Mouse (Mus musculus): ENCODE measurements around the gene Ezr. TPM values are rescaled to one million over a fixed set of nuclear protein-coding genes. Genes with fewer than 3 reads are reported as not detected.

Ezr gene
- polyA plus RNA-seq, 1 experiment from 2014 or later = 342 TPM

DNA sequence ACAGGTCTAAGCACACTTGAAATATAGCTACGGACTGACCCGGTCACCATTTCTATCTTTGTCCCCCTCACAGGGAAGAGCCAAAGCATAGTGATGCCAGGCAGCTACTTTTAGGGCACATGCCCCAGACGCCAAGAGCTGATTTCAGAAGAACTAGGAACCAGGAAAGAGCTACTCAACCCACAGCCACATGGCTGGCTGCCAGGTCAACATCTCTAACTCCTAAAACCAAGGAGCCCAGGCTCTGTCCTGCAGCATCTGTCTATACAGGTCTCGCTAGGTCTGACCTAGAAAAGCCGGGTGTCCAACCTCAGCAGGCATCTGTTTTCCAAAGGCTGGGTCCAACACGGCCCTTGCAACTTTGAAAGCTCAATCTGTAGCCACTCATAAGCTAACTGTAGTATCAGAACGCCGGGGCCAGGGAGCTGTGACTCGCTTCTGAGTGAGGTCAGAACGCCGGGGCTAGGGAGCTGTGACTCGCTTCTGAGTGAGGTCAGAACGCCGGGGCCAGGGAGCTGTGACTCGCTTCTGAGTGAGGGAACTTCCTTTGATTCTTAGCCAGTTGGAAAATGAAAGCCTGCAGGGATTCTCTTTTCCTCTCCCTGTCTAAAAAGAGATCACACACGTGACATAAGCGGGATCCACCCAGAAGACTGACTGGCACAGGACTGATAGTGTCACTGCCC, 33.7 kb downstream of the Ezr start:
- no peak overlapping the region for H3K9ac ChIP-seq (ENCODE audit: low read depth, low read length)

GRCm38 (mm10) chr17:6747478-6747877, 35.1 kb downstream of the Ezr start:
- no peaks in the 10 kb centered on the region for H3K27me3 ChIP-seq (replicated peaks; ENCODE audit: control insufficient read depth, insufficient read depth, low read length)
- no peak overlapping the region for H3K4me2 ChIP-seq (replicated peaks; ENCODE audit: low read depth)
- H3K36me3 ChIP-seq (ENCODE audit: control insufficient read depth, insufficient read depth) = peaks cover 81% of the 10 kb centered on the region
- no peak overlapping the region for H3K9ac ChIP-seq (ENCODE audit: low read depth, low read length)
- no peak overlapping the region for H3K4me3 ChIP-seq (ENCODE audit: low read depth, low read length)
- 69% methylated on average over 7 of the region's 7 CpGs for WGBS
- no peak for TF ChIP-seq CTCF (IDR thresholded peaks at IDR 0.05; ENCODE audit: low read depth)
- no peaks in the 10 kb centered on the region for H3K9me3 ChIP-seq (ENCODE audit: control insufficient read depth)
- peaks cover 13% of the 10 kb centered on the region for H3K4me1 ChIP-seq (replicated peaks; ENCODE audit: control insufficient read depth, insufficient read depth, low read length)
- H3K27ac ChIP-seq (ENCODE audit: low read depth, low read length) = no peak overlapping the region
- ATAC-seq = no peak

More for the DNA sequence above, 33.7 kb downstream of the Ezr start:
- Histone ChIP-seq H3K9me3 (ENCODE audit: control insufficient read depth) (no peaks in the 10 kb centered on the region), H3K4me2 (replicated peaks; ENCODE audit: low read depth) (no peak overlapping the region), H3K36me3 (ENCODE audit: control insufficient read depth, insufficient read depth) (peaks cover 84% of the 10 kb centered on the region), H3K27ac (ENCODE audit: low read depth, low read length) (no peak overlapping the region), H3K4me1 (replicated peaks; ENCODE audit: control insufficient read depth, insufficient read depth, low read length) (peaks cover 7% of the 10 kb centered on the region; the same call in 1 of the 2 replicates), H3K27me3 (replicated peaks; ENCODE audit: control insufficient read depth, insufficient read depth, low read length) (no peaks in the 10 kb centered on the region), H3K4me3 (ENCODE audit: low read depth, low read length) (no peak overlapping the region)
- no peak for TF ChIP-seq CTCF (IDR thresholded peaks at IDR 0.05; ENCODE audit: low read depth)
- ATAC-seq = no peak
- 64% methylated on average over 17 of the region's 17 CpGs for whole genome bisulfite sequencing

DNA sequence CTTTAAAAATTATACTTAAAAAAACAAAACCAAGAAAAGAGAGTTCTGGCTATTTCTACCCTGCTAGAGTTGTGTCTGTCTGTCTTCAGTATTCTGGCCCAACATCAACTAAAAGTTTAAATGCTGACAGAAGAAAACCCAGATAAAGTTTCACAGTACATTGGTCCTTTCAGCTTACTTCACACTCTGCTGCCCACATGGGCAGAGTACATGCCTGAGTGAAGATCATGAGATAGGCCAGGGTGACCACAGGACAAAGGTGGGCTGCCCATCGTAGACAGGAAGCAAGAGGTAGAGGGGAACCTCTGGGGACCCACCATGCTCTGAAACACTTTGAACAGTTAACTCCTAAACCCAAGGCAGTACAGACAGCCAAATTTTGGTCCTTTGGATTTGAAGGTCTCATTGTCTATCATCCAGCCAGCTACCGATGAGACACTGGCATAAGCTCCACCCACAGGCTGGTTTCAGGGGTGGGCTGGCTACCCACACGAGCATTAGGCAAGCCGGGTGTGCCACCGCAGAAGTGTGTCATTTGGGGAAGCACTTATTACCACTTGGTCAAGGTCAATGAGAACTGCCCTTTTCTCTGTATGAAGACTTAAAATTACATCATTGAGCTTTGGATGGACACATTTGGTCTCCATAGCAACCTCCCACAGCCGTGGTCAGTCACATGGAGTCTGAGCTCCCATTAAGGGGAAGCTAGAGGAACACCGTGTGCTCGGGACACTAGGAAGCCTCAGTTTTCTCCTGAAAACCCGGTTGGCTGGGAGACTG, 35.9 kb downstream of the Ezr start:
- no peak for ATAC-seq
- Histone ChIP-seq H3K9me3 (ENCODE audit: control insufficient read depth) (no peaks in the 10 kb centered on the region), H3K27me3 (replicated peaks; ENCODE audit: control insufficient read depth, insufficient read depth, low read length) (no peaks in the 10 kb centered on the region), H3K36me3 (ENCODE audit: control insufficient read depth, insufficient read depth) (peaks cover 81% of the 10 kb centered on the region), H3K4me1 (replicated peaks; ENCODE audit: control insufficient read depth, insufficient read depth, low read length) (peaks cover 13% of the 10 kb centered on the region), H3K4me2 (replicated peaks; ENCODE audit: low read depth) (no peak overlapping the region), H3K27ac (ENCODE audit: low read depth, low read length) (no peak overlapping the region), H3K9ac (ENCODE audit: low read depth, low read length) (no peak overlapping the region), H3K4me3 (ENCODE audit: low read depth, low read length) (no peak overlapping the region)
- TF ChIP-seq CTCF (IDR thresholded peaks at IDR 0.05; ENCODE audit: low read depth) = no peak
- WGBS = 66% methylated on average over 9 of the region's 9 CpGs

- no peak for TF ChIP-seq CTCF (IDR thresholded peaks at IDR 0.05; ENCODE audit: low read depth)
- ATAC-seq = no peak
- no peaks in the 10 kb centered on the region for H3K9me3 ChIP-seq (ENCODE audit: control insufficient read depth)
- no peaks in the 10 kb centered on the region for H3K27me3 ChIP-seq (replicated peaks; ENCODE audit: control insufficient read depth, insufficient read depth, low read length)
- no peak overlapping the region for H3K4me3 ChIP-seq (ENCODE audit: low read depth, low read length)
- no peak overlapping the region for H3K9ac ChIP-seq (ENCODE audit: low read depth, low read length)
- H3K4me2 ChIP-seq (replicated peaks; ENCODE audit: low read depth) = no peak overlapping the region
- peaks cover 81% of the 10 kb centered on the region for H3K36me3 ChIP-seq (ENCODE audit: control insufficient read depth, insufficient read depth)
- WGBS = 51% methylated on average over 9 of the region's 9 CpGs
- H3K4me1 ChIP-seq (replicated peaks; ENCODE audit: control insufficient read depth, insufficient read depth, low read length) = peaks cover 13% of the 10 kb centered on the region
- H3K27ac ChIP-seq (ENCODE audit: low read depth, low read length) = 0 out of 2 replicates have a peak overlapping the region, but pooled peaks have one; percentile 24
These were observed 36.6 kb downstream of the Ezr start for GRCm38 (mm10) chr17:6745975-6746374.

DNA sequence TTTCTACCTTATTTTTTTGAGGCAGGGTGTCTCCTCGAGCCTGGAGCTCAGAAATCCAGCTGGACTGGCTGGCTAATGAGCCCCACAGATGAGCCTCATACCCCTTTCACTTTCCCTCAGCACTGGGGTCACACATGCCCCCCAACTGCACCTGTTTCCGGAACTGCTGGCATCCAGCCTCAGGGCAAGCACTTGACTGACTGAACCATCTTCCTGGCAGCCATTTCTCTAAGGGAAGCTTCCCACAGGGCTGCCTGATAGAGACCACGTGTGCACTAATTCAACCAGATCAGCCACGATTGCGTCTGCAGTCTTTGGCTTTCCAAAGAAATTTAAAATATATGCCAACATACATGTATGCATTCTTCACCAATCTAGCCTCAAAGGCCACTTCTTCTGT, 37.1 kb downstream of the Ezr start:
- no peak for TF ChIP-seq CTCF (IDR thresholded peaks at IDR 0.05; ENCODE audit: low read depth)
- H3K36me3 ChIP-seq (ENCODE audit: control insufficient read depth, insufficient read depth) = peaks cover 81% of the 10 kb centered on the region
- H3K27me3 ChIP-seq (replicated peaks; ENCODE audit: control insufficient read depth, insufficient read depth, low read length) = no peaks in the 10 kb centered on the region
- no peaks in the 10 kb centered on the region for H3K9me3 ChIP-seq (ENCODE audit: control insufficient read depth)
- no peak overlapping the region for H3K9ac ChIP-seq (ENCODE audit: low read depth, low read length)
- no peak for ATAC-seq
- H3K4me2 ChIP-seq (replicated peaks; ENCODE audit: low read depth) = no peak overlapping the region
- 78% methylated on average over 5 of the region's 5 CpGs for WGBS
- H3K4me3 ChIP-seq (ENCODE audit: low read depth, low read length) = no peak overlapping the region
- peak overlapping the region; percentile 24; the same call in 1 of the 2 replicates for H3K27ac ChIP-seq (ENCODE audit: low read depth, low read length)
- H3K4me1 ChIP-seq (replicated peaks; ENCODE audit: control insufficient read depth, insufficient read depth, low read length) = peaks cover 13% of the 10 kb centered on the region

DNA sequence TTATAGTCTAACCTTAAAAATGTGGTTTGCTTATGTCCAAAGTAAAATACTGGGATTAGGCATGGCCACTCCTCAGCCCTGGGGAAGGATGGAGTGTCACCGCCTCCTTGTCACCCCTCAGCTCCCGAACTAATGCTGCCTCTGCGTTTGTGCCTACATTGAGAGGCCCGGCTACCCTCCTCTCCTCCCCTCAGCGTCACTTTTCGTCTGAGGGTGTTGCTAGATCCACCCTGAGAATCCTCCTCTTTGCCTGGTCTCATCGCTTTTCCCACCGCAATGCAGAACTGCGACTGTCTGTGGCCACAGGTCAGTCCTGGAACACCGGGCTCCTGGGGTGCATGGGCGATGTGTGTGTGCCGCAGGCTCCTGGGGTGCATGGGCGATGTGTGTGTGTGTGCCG, 37.7 kb downstream of the Ezr start:
- no peak for TF ChIP-seq CTCF (IDR thresholded peaks at IDR 0.05; ENCODE audit: low read depth)
- Histone ChIP-seq H3K36me3 (ENCODE audit: control insufficient read depth, insufficient read depth) (peaks cover 84% of the 10 kb centered on the region), H3K4me3 (ENCODE audit: low read depth, low read length) (no peak overlapping the region), H3K27ac (ENCODE audit: low read depth, low read length) (no peak overlapping the region; the same call in 1 of the 2 replicates), H3K9me3 (ENCODE audit: control insufficient read depth) (no peaks in the 10 kb centered on the region), H3K9ac (ENCODE audit: low read depth, low read length) (no peak overlapping the region), H3K27me3 (replicated peaks; ENCODE audit: control insufficient read depth, insufficient read depth, low read length) (no peaks in the 10 kb centered on the region), H3K4me2 (replicated peaks; ENCODE audit: low read depth) (no peak overlapping the region), H3K4me1 (replicated peaks; ENCODE audit: control insufficient read depth, insufficient read depth, low read length) (peaks cover 13% of the 10 kb centered on the region)
- no peak for ATAC-seq
- WGBS = 84% methylated on average over 14 of the region's 14 CpGs
